Mouse (Mus musculus) hindbrain, embryonic 11.5 days (tissue): ENCODE results near the gene Cdc42ep5. TPM values are rescaled to one million over a fixed set of nuclear protein-coding genes. Genes with fewer than 3 reads are reported as not detected.

Experiments used
- ATAC-seq: fragments of 200-750 bp; cut with Nextera tagmentation; 2 replicates; pipeline ENCODE4 v1.8.0; 2017; ENCODE audit warnings: mild to moderate bottlenecking, moderate TSS enrichment, moderate library complexity; ENCODE audit not compliant: low FRiP score
- DNase-seq: peaks from one replicate; pipeline ENCODE4 v3.0.0-alpha.2; 2015; ENCODE audit warnings: low spot score
- H3K27ac ChIP-seq: fragments of 300-500 bp; sonication (generic); 2 replicates; pipeline ENCODE4 v1.5.1; 2014; ENCODE audit warnings: mild to moderate bottlenecking, low read depth, low read length
- H3K27me3 ChIP-seq: fragments of 300-500 bp; sonication (generic); 2 replicates; pipeline ENCODE4 v1.6.1; 2014; ENCODE audit warnings: mild to moderate bottlenecking, low read length, moderate library complexity, mixed read lengths; ENCODE audit not compliant: control insufficient read depth, insufficient read depth
- H3K36me3 ChIP-seq: fragments of 300-500 bp; sonication (generic); 2 replicates; pipeline ENCODE4 v1.6.1; 2014; ENCODE audit warnings: mild to moderate bottlenecking, low read length, moderate library complexity, mixed read lengths; ENCODE audit not compliant: control insufficient read depth, insufficient read depth
- H3K4me1 ChIP-seq: fragments of 300-500 bp; sonication (generic); replicated peaks from 2 replicates; pipeline ENCODE4 v1.6.1; 2014; ENCODE audit warnings: low read length, mixed read lengths; ENCODE audit not compliant: control insufficient read depth, insufficient read depth
- H3K4me2 ChIP-seq: fragments of 300-500 bp; sonication (generic); replicated peaks from 2 replicates; pipeline ENCODE4 v1.6.1; 2014; ENCODE audit warnings: mild to moderate bottlenecking, low read depth, low read length
- H3K4me3 ChIP-seq: fragments of 300-500 bp; sonication (generic); 2 replicates; pipeline ENCODE4 v1.5.1; 2014; ENCODE audit warnings: low read depth, low read length
- H3K9ac ChIP-seq: fragments of 300-500 bp; sonication (generic); 2 replicates; pipeline ENCODE4 v1.6.1; 2014; ENCODE audit warnings: low read depth, low read length
- H3K9me3 ChIP-seq: fragments of 300-500 bp; sonication (generic); 2 replicates; pipeline ENCODE4 v1.6.1; 2016; ENCODE audit warnings: low read length; ENCODE audit not compliant: control insufficient read depth
- WGBS: fragments of 180-500 bp; shearing (Covaris S2); extraction: QIAGEN DNeasy Blood & Tissue Kit; methylation state at CpG from one replicate; pipeline ENCODE4 v1.1.7; 2014; 5-methylcytosine and 5-hydroxymethylcytosine counted together
- polyA plus RNA-seq: library from polyadenylated mRNA; unstranded; fragments of >200 nt; fragmentation: Nextera tagmentation; extraction: Ambion mirVana; gene quantifications from 2 replicates; pipeline ENCODE4 v1.2.1, GENCODE M21; 2014

The Cdc42ep5 gene
- polyA plus RNA-seq, 1 experiment from 2014 or later = 20.7 TPM

DNA sequence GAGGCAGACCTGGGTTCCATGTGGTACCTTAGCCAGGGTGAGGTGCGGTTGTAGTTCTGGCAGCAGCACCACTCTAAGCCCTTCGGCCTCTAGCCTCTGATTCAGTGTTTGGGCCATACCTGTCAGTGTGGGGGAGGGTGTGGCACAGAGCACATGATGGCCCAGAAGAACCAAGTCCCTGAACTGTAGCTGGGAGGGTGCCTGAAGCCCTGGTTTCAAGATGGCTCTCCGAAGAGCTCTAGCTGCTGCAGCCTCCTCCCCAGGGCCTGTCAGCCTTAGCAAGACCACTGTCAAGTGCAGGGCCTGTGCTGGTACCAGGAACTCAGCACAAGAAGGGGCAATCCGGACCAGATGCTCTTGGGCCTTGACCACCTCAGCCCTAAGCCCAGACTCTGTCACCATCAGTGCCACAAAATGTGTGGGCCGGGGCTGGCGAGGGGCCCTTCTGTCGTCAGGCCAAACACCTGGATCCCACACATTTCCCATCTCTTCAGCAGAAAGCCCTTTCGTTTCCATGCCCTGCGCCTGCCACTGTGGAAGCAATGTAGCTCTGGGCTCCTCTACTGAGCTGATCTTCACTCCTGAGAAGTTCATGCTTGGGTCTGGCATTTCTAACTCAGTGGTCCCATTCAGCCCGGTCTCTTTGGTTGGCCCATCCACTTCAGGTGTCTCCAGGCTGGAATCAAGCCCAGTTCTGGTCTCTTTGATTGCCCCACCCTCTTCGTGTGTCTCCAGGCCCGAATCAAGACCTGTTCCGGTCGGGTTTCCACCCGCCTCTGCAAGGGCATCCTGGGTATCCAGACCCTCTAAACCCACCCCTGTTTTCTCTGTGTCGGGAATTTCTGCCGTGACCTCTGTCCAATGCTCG lies 16.1 kb downstream of the Cdc42ep5 start:
- peaks cover 5% of the 10 kb centered on the region; the same call in 1 of the 2 replicates for H3K4me1 ChIP-seq
- H3K9ac ChIP-seq = peak overlapping the region; percentile 75
- peaks cover 13% of the 10 kb centered on the region for H3K27me3 ChIP-seq
- peaks cover 21% of the 10 kb centered on the region for H3K36me3 ChIP-seq
- WGBS = 30% methylated on average over 18 of the region's 18 CpGs
- H3K4me3 ChIP-seq = peak overlapping the region; percentile 73
- H3K4me2 ChIP-seq = peak overlapping the region; percentile 90
- peak; percentile 18 for DNase-seq
- H3K9me3 ChIP-seq = no peaks in the 10 kb centered on the region
- peak overlapping the region; percentile 82 for H3K27ac ChIP-seq
- peak; percentile 17 for ATAC-seq

DNA sequence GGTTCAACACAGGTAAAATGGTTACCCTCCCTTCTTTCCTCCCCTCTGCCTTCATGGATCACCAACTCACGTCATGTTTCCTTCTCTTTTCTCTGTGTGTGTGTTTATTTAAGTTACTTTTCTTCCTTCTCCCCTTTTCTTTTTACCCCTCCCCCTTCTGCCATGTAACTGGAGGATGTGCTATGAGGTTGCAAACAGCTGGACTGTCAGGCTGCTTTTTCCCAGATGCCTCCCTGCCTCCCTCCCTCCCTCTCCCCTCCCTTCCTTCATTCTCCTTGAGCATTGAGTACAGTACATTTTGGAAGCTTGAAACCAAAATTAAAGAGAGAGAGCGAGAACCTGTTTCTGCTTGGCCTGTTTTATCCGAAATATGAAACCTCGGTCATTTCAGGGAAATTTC lies 16.8 kb downstream of the Cdc42ep5 start:
- ATAC-seq = no peak
- H3K9ac ChIP-seq = no peak overlapping the region
- DNase-seq = no peak
- H3K36me3 ChIP-seq = peaks cover 26% of the 10 kb centered on the region
- no peak overlapping the region for H3K27ac ChIP-seq
- 85% methylated on average over 4 of the region's 4 CpGs for WGBS
- H3K4me1 ChIP-seq = peaks cover 5% of the 10 kb centered on the region; the same call in 1 of the 2 replicates
- no peak overlapping the region for H3K4me3 ChIP-seq
- H3K27me3 ChIP-seq = peaks cover 13% of the 10 kb centered on the region
- H3K4me2 ChIP-seq = no peak overlapping the region
- no peaks in the 10 kb centered on the region for H3K9me3 ChIP-seq

DNA sequence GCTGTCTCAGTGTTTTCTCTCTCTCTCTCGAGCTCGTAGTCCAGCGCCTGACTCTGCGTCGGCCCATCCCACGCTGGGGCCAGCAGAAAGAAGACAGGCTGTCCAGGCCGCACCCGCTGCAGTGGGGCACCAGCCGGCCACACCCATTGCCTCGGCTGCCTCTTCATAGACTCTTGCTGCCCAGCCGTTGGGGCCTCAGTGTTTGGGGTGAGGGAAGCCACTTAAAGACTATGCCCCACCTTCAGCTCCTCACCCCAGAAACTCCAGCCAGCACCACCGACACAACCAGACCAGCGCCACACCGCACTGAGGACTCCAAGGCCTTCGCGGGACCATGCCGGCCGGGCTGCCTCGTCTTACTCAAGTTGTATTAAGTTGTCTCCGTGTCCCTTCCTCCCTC lies 17.3 kb downstream of the Cdc42ep5 start:
- Histone ChIP-seq H3K4me2 (no peak overlapping the region), H3K4me3 (no peak overlapping the region), H3K4me1 (peaks cover 5% of the 10 kb centered on the region; the same call in 1 of the 2 replicates), H3K36me3 (peaks cover 31% of the 10 kb centered on the region), H3K27ac (no peak overlapping the region), H3K27me3 (peaks cover 13% of the 10 kb centered on the region), H3K9ac (no peak overlapping the region), H3K9me3 (no peaks in the 10 kb centered on the region)
- 86% methylated on average over 19 of the region's 20 CpGs for WGBS
- ATAC-seq = no peak
- no peak for DNase-seq

DNA sequence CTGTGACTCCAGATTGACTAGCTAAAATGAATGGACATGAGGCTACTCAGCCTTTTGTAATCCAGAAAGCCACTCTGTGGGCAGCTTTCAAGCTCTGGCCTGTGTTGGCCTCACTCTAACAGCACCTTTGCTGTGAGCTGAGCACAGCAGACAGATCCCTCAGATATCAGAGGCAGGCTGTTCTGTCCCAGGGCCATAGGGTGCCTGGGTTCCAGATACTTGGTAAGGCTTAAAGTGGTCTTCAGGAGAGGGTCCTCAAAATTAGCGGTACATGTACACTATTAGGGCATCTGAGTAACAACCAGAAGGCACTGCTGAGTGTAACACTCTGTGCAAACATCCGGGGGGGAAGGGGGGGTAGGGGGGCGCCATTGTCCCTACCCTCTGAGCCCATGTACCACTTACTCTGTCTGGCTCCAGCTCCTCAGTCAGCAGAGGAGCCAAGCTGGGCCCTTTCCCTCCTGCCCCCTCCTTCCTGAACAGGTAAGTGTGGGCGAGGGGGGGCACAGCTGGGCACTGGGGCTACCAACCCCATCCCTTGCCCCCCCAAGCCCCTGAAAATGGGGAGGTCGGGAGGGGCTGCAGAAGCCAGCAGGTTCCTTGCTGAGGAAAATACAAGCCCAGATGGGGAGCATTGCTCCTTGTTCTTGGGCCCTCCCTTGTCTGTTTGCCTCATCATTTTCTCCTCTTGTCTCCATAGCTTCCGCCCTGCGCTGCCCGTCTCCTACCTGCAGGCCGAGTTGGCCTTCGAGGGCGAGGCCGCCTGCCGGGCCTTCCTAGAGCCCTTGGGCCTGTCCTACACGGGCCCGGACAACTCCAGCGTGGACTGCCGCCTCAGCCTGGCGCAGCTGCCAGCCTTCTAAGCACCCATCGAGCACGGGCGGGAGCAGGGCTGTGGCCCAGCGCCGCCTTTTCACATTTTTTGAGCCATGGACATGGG lies 18.1 kb downstream of the Cdc42ep5 start:
- Histone ChIP-seq H3K36me3 (peaks cover 34% of the 10 kb centered on the region), H3K4me3 (no peak overlapping the region)

DNA sequence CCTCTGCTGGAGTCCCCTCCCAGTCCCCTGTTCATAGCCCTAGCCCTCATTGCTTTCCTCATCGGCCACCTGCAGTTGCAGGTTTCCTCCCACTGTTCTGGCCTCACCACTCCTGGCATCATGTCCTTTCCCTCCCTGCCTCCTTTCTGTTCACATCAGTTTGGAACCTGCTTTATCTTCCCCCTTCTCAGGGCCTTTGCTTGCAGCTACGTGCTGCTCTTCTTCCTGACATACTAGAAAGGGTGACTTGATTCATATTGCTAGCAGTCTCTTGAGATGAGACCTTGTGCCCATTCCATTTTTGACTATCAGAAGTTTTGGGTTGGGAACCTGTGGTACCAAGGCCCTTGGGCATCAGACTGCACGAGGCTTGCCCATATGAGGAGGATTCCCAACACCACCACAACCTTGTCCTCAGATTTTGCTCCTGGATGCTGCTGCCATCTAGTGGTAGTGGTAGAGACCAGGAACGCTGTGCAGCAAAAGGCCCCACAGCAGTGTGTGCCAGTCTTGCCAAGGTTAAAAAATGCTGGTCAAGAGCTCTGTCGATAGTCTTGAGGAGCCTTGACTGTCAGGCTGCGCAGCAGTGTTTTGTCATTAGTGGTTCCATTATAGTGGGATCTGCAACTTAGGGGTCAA lies 19.0 kb downstream of the Cdc42ep5 start:
- DNase-seq = peak; percentile 76

More for the DNA sequence above, 18.1 kb downstream of the Cdc42ep5 start:
- Histone ChIP-seq H3K4me2 (no peak overlapping the region), H3K27me3 (peaks cover 11% of the 10 kb centered on the region), H3K4me1 (peaks cover 5% of the 10 kb centered on the region; the same call in 1 of the 2 replicates), H3K27ac (no peak overlapping the region), H3K9ac (no peak overlapping the region), H3K9me3 (no peaks in the 10 kb centered on the region)
- no peak for ATAC-seq
- WGBS = 94% methylated on average over 21 of the region's 23 CpGs
- DNase-seq = no peak

DNA sequence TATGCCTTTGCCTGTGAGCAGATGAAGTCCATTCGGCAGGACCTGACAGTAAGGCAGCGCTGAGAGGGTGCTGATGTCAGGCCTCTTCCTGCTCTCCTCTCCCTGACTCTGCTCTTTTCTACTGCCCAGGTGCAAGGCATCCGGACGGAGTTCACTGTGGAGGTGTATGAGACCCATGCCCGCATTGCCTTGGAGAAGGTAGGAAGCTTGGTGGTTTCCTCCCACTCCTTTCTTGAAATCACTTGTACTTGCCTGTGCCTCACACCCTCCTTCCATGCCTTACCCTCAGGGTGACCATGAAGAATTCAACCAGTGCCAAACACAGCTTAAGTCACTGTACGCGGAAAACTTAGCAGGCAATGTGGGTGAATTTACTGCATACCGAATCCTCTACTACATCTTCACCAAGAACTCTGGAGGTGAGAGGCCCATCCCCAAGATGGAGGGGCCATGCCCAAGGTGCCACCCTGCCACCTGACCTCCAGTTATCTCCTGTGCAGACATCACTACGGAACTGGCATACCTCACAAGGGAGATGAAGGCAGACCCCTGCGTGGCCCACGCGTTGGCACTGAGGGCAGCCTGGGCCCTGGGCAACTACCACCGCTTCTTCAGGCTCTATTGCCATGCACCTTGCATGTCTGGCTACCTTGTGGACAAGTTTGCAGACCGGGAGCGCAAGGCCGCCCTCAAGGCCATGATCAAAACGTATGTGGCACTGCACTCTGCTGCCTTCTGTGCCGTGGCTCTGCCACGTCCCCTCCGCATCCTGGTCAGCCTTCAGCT lies 19.7 kb downstream of the Cdc42ep5 start:
- no peaks in the 10 kb centered on the region for H3K9me3 ChIP-seq
- no peaks in the 10 kb centered on the region for H3K27me3 ChIP-seq
- no peak overlapping the region for H3K27ac ChIP-seq
- ATAC-seq = no peak
- H3K4me1 ChIP-seq = peaks cover 5% of the 10 kb centered on the region; the same call in 1 of the 2 replicates
- 95% methylated on average over 20 of the region's 20 CpGs for WGBS
- H3K4me2 ChIP-seq = no peak overlapping the region
- H3K36me3 ChIP-seq = peaks cover 42% of the 10 kb centered on the region
- no peak for DNase-seq
- no peak overlapping the region for H3K4me3 ChIP-seq
- H3K9ac ChIP-seq = no peak overlapping the region

More for the DNA sequence above, 19.0 kb downstream of the Cdc42ep5 start:
- no peak overlapping the region for H3K4me2 ChIP-seq
- peaks cover 42% of the 10 kb centered on the region for H3K36me3 ChIP-seq
- H3K27me3 ChIP-seq = peaks cover 3% of the 10 kb centered on the region
- H3K4me1 ChIP-seq = peaks cover 5% of the 10 kb centered on the region; the same call in 1 of the 2 replicates
- no peaks in the 10 kb centered on the region for H3K9me3 ChIP-seq
- no peak overlapping the region for H3K9ac ChIP-seq
- no peak for ATAC-seq
- H3K27ac ChIP-seq = no peak overlapping the region
- WGBS = 74% methylated on average over 6 of the region's 6 CpGs
- no peak overlapping the region for H3K4me3 ChIP-seq

DNA sequence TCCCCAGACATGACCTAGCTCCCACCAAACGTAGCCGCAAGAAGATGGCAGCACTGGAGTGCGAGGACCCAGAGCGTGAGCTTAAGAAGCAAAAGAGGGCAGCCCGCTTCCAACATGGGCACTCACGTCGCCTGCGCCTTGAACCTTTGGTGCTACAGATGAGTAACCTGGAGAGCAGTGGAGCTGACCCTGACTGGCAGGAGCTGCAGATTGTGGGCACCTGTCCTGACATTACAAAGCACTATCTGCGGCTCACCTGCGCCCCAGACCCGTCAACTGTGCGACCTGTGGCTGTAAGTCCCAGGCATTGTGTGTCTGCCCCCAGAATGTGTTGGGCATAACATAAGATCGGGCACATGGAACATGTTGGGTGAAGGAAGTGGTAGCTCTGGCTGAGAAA lies 20.6 kb downstream of the Cdc42ep5 start:
- Histone ChIP-seq H3K36me3 (peaks cover 49% of the 10 kb centered on the region), H3K4me1 (peaks cover 5% of the 10 kb centered on the region; the same call in 1 of the 2 replicates), H3K9me3 (no peaks in the 10 kb centered on the region), H3K9ac (no peak overlapping the region), H3K4me3 (no peak overlapping the region), H3K27me3 (no peaks in the 10 kb centered on the region), H3K4me2 (no peak overlapping the region), H3K27ac (no peak overlapping the region)
- 94% methylated on average over 13 of the region's 13 CpGs for WGBS
- no peak for ATAC-seq
- no peak for DNase-seq
